Mouse (Mus musculus) embryo, embryonic 11 days (tissue): Measurements from ENCODE around the gene Gm826.

Source experiments
- DNase-seq: peaks from one replicate; pipeline ENCODE4 v3.0.0-alpha.2; 2015

The Gm826 gene

DNA sequence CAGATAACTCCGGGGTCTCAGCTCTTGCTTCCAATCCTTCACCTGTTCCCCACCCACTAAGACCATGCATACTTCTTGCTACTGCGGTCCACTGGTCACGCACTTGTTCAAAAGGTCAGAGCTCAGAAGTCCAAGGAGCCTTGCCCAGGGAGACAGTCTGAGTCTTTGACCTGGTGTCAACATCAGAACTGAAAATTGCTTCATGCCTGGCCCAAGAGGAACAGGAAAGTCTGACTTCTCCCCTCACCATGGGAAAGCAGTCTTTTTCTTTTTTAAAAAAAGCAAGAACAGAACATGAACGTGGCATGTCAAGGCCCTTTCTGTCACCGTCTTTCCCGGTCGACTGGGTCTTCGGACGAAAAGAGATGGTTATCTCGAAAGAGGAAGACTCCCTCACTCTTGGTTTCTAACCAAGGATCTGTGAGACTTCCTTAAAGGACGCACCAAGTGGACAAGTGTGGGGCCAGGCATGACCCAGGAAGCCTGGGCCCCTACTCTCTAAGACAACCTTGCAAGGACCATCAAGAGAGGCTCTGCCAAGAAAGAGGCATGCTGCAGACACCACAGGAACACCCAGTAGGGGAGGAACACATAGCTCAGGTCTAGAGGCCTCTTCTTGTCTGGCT lies 66.0 kb downstream of the Gm826 start:
- no peak for DNase-seq

DNA sequence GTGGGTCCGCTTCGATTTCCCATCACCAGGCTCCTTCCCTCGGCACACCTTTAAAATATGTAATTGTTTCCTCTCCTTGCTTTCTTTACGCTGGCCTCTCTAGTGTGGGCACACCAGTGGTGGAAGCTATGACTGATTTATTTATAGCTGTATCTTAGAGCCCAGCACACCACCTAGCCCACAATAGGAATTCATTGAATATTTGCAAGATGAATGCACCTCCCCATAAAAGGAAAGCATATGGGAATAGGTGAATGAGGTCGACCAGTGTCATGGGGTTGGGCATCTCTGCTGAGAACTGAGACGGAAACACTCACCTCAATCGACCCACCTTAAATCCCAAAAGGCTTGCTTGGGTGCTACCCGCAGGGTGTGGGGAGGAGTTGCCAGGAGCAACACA lies 70.1 kb downstream of the Gm826 start:
- no peak for DNase-seq

DNA sequence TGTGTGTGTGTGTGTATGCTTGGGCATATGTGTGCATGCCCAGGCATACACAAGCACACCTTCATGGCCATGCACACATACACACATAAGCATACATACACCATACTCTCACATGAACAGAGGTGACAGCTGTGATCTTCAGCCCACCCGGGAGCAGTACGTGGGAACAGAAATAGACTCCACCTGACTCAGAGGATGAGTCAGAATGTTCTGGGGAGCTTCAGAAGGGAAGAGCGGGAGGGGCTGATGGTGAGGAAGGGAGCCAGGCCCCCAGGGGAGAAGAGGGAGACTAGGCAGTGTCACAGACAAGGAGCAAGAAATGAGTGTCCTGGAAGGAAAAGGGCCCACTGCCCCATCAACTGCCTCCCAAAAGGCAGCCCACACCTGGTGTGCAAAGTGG lies 72.4 kb downstream of the Gm826 start:
- DNase-seq: no peak
